Mouse (Mus musculus): ENCODE measurements around the gene Gng12.

GRCm38 (mm10) chr6:66975522-66975921, 79.3 kb downstream of the Gng12 start:
- TF ChIP-seq POLR2A (IDR thresholded peaks at IDR 0.05; ENCODE audit: extremely low read depth, insufficient read depth, low read length) (no peak), CTCF (IDR thresholded peaks at IDR 0.05; ENCODE audit: low read depth, low read length) (no peak)

Measured in liver, adult 2 months (tissue).